Mouse (Mus musculus): ENCODE data around the gene Sytl2. TPM values are rescaled to one million over a fixed set of nuclear protein-coding genes. Genes with fewer than 3 reads are reported as not detected.

The Sytl2 gene
- total and polyA plus RNA-seq, 3 experiments: 0.85 TPM; not detected in 2

GRCm38 (mm10) chr7:90389765-90390164 is 87.7 kb downstream of the Sytl2 start:
- Histone ChIP-seq H3K36me3 (replicated peaks in 1 of 2; ENCODE audit: control insufficient read depth in 1 of 2, insufficient read depth in 1 of 2, low read length in 1 of 2) (no peaks in the 10 kb centered on the region), H3K4me3 (replicated peaks in 1 of 3; ENCODE audit: low read depth in 2 of 3, low read length in 2 of 3, poor library complexity in 1 of 3) (no peak overlapping the region), H3K9ac (ENCODE audit: insufficient read depth, low read depth) (no peak overlapping the region), H3K27ac (ENCODE audit: insufficient read depth, low read depth) (no peak overlapping the region), H3K79me2 (replicated peaks; ENCODE audit: control insufficient read depth, extremely low read depth, insufficient read depth, poor library complexity, severe bottlenecking) (no peaks in the 10 kb centered on the region), H3K9me3 (replicated peaks; ENCODE audit: low read length) (no peaks in the 10 kb centered on the region), H3K4me2 (ENCODE audit: insufficient read depth, low read depth, poor library complexity, severe bottlenecking) (no peak overlapping the region), H3K27me3 (replicated peaks) (no peaks in the 10 kb centered on the region), H3K4me1 (ENCODE audit: control insufficient read depth in 1 of 2, insufficient read depth in 2 of 2) (no peaks in the 10 kb centered on the region)
- in situ Hi-C loops (cut with MboI; ENCODE audit: low pct_ligation_motif_present, low pct_unique_long_range_greater_than_20kb, low sequenced_read_pairs) (no loop called here), dilution Hi-C loops (cut with MboI; ENCODE audit: extremely low pct_ligation_motif_present, extremely low pct_unique_long_range_greater_than_20kb, low sequenced_read_pairs) (no loop called here)
- DNase-seq (ENCODE audit: extremely low read depth): no peak
- TF ChIP-seq RAD21 (IDR thresholded peaks at IDR 0.05; ENCODE audit: low read depth, low read length) (no peak), ZKSCAN1 (IDR thresholded peaks at IDR 0.05; ENCODE audit: borderline replicate concordance, low read depth, low read length) (no peak), CTCF (conservative IDR thresholded peaks at IDR 0.05 in 1 of 2, IDR thresholded peaks at IDR 0.05 in 1 of 2; ENCODE audit: low read depth in 2 of 2, low read length in 2 of 2) (no peak), ZNF384 (IDR thresholded peaks at IDR 0.05; ENCODE audit: low read depth, low read length) (no peak), POLR2A (IDR thresholded peaks at IDR 0.05; ENCODE audit: low read depth, low read length) (no peak), POLR2AphosphoS2 (IDR thresholded peaks at IDR 0.05; ENCODE audit: low read depth, low read length) (no peak), USF1 (IDR thresholded peaks at IDR 0.05; ENCODE audit: low read depth, low read length) (no peak), TCF12 (IDR thresholded peaks at IDR 0.05; ENCODE audit: low read depth, low read length) (no peak), ZC3H11A (IDR thresholded peaks at IDR 0.05; ENCODE audit: low read depth, low read length) (no peak), KAT2A (IDR thresholded peaks at IDR 0.05; ENCODE audit: insufficient replicate concordance, low read length) (no peak), EP300 (IDR thresholded peaks at IDR 0.05; ENCODE audit: low read length) (no peak), MYC (IDR thresholded peaks at IDR 0.05; ENCODE audit: low read depth, low read length) (no peak), MAFK (IDR thresholded peaks at IDR 0.05; ENCODE audit: insufficient replicate concordance, low read length) (no peak), MXI1 (IDR thresholded peaks at IDR 0.05; ENCODE audit: low read depth, low read length) (no peak), PAX5 (IDR thresholded peaks at IDR 0.05; ENCODE audit: low read length) (no peak), NELFE (IDR thresholded peaks at IDR 0.05; ENCODE audit: low read depth, low read length) (no peak), JUND (conservative IDR thresholded peaks at IDR 0.05; ENCODE audit: low read depth, low read length) (no peak), TBP (conservative IDR thresholded peaks at IDR 0.05; ENCODE audit: low read depth, low read length) (no peak)

DNA sequence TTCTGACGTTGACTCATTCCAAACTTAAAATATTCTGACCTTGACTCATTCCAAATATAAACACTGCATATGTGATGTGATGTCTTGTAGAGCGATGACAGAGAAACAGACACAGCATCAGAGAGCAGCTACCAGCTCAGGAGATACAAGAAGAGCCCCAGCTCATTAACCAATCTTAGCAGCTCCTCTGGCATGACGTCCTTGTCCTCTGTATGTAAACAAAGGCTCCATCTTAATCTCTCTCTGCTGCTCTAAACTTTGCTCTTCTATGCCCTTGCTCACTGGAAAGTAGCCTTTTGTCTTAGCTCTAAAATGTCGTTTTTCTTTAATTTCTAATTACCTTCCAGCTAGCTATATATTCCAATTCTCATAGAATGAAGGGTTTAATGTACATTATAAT is 93.0 kb downstream of the Sytl2 start:
- H3K27me3 ChIP-seq (replicated peaks): no peaks in the 10 kb centered on the region
- no peak overlapping the region; the same call in 1 of the 2 replicates for H3K4me2 ChIP-seq (ENCODE audit: insufficient read depth, low read depth, poor library complexity, severe bottlenecking)
- TF ChIP-seq HCFC1 (IDR thresholded peaks at IDR 0.05; ENCODE audit: low read depth, low read length) (no peak), CHD2 (IDR thresholded peaks at IDR 0.05; ENCODE audit: low read length) (no peak)
- dilution Hi-C loops (cut with MboI; ENCODE audit: extremely low pct_ligation_motif_present, extremely low pct_unique_long_range_greater_than_20kb, low sequenced_read_pairs): no loop called here
- DNase-seq (ENCODE audit: extremely low read depth): no peak
- no peaks in the 10 kb centered on the region for H3K9me3 ChIP-seq (replicated peaks; ENCODE audit: low read length)
- no peak overlapping the region for H3K27ac ChIP-seq (ENCODE audit: insufficient read depth, low read depth)
- no peaks in the 10 kb centered on the region for H3K36me3 ChIP-seq (replicated peaks in 1 of 2; ENCODE audit: control insufficient read depth in 1 of 2, insufficient read depth in 1 of 2, low read length in 1 of 2)
- H3K4me3 ChIP-seq (replicated peaks in 1 of 3; ENCODE audit: low read depth in 2 of 3, low read length in 2 of 3, poor library complexity in 1 of 3): no peak overlapping the region
- H3K79me2 ChIP-seq (replicated peaks; ENCODE audit: control insufficient read depth, extremely low read depth, insufficient read depth, poor library complexity, severe bottlenecking): no peaks in the 10 kb centered on the region
- H3K4me1 ChIP-seq (ENCODE audit: control insufficient read depth in 1 of 2, insufficient read depth in 2 of 2): no peaks in the 10 kb centered on the region; a peak in 1 of 4 replicates
- H3K9ac ChIP-seq (ENCODE audit: insufficient read depth, low read depth): no peak overlapping the region
- in situ Hi-C loops (cut with MboI; ENCODE audit: low pct_ligation_motif_present, low pct_unique_long_range_greater_than_20kb, low sequenced_read_pairs): no loop called here
